Mouse (Mus musculus) MEL (cell line): Measurements from ENCODE around the gene Babam2.

Source experiments
- CTCF ChIP-seq, 3 experiments: IDR thresholded peaks in 2 of 3; conservative IDR thresholded peaks in 1 of 3; 2 replicates each; pipeline ENCODE4 v1.5.1; 2011 to 2012; ENCODE audit warnings: low read length in 3 of 3, low read depth in 2 of 3, mild to moderate bottlenecking in 2 of 3, improper control_type of control experiment in 1 of 3, inconsistent platforms in 1 of 3, mixed read lengths in 1 of 3, moderate library complexity in 1 of 3; ENCODE audit not compliant: control insufficient read depth in 1 of 3, insufficient read depth in 1 of 3, poor library complexity in 1 of 3, severe bottlenecking in 1 of 3
- KAT2A ChIP-seq: conservative IDR thresholded peaks from 2 replicates; pipeline ENCODE4 v1.6.1; 2012; ENCODE audit warnings: low read depth, low read length, improper control_type of control experiment, inconsistent platforms
- MAFK ChIP-seq: IDR thresholded peaks from 2 replicates; pipeline ENCODE4 v1.6.1; 2011; ENCODE audit warnings: low read depth, mild to moderate bottlenecking, low read length, improper control_type of control experiment, borderline replicate concordance
- MAX ChIP-seq: IDR thresholded peaks from 2 replicates; pipeline ENCODE4 v1.6.1; 2011; ENCODE audit warnings: low read length, improper control_type of control experiment
- MYC ChIP-seq: IDR thresholded peaks from 2 replicates; pipeline ENCODE4 v1.6.1; 2011; ENCODE audit warnings: low read depth, mild to moderate bottlenecking, low read length, improper control_type of control experiment, moderate library complexity
- POLR2A ChIP-seq, 2 experiments: IDR thresholded peaks; 2 replicates each; pipeline ENCODE4 v1.6.1; 2011 to 2012; ENCODE audit warnings: low read length in 2 of 2, mild to moderate bottlenecking in 2 of 2, control low read depth in 1 of 2, improper control_type of control experiment in 1 of 2, low read depth in 1 of 2, moderate library complexity in 1 of 2; ENCODE audit not compliant: control insufficient read depth in 1 of 2, insufficient read depth in 1 of 2, poor library complexity in 1 of 2
- SIN3A ChIP-seq: IDR thresholded peaks from 2 replicates; pipeline ENCODE4 v1.6.1; 2012; ENCODE audit warnings: low read length, improper control_type of control experiment, inconsistent platforms
- TAL1 ChIP-seq: IDR thresholded peaks from 2 replicates; pipeline ENCODE4 v1.6.1; 2012; ENCODE audit warnings: mild to moderate bottlenecking, inconsistent platforms, low read length, moderate library complexity, mixed read lengths
- TCF12 ChIP-seq: IDR thresholded peaks from 2 replicates; pipeline ENCODE4 v1.6.1; 2014; ENCODE audit warnings: low read depth, mild to moderate bottlenecking, inconsistent platforms, low read length, improper control_type of control experiment, moderate library complexity
- USF2 ChIP-seq, 2 experiments: IDR thresholded peaks; 2 replicates each; pipeline ENCODE4 v1.6.1; 2011 to 2012; ENCODE audit warnings: improper control_type of control experiment in 2 of 2, low read length in 2 of 2, borderline replicate concordance in 1 of 2, inconsistent platforms in 1 of 2, low read depth in 1 of 2, mild to moderate bottlenecking in 1 of 2; ENCODE audit not compliant: insufficient read depth in 1 of 2
- ZKSCAN1 ChIP-seq: IDR thresholded peaks from 2 replicates; pipeline ENCODE4 v1.6.1; 2012; ENCODE audit warnings: low read depth, mild to moderate bottlenecking, inconsistent platforms, low read length, improper control_type of control experiment, moderate library complexity
- ZNF384 ChIP-seq: IDR thresholded peaks from 2 replicates; pipeline ENCODE4 v1.6.1; 2012; ENCODE audit warnings: low read depth, mild to moderate bottlenecking, inconsistent platforms, low read length, improper control_type of control experiment

DNA sequence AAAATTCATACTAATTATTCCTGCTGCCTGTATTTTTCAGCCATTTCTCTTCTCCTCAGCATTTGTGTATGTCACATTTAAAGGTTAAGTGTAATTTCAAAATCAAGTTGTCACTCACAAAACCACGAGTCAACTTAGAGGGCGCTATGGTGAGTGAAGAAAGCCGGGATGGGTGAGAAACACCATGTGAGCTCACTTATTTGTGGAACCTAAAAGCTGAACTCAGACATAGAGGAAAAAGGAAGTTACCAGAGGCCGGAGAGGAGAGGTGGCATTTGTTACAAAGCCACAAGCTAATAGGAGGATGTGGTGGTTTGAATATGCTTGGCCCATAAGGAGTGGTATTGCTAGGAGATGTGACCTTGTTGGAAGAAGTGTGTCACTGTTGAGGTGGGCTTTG, 17.3 kb upstream of the Babam2 start:
- TF ChIP-seq TCF12: no peak
- no peak for TF ChIP-seq MAFK
- no peak for TF ChIP-seq MYC
- no peak for TF ChIP-seq CTCF (IDR thresholded peaks at IDR 0.05 in 2 of 3, conservative IDR thresholded peaks at IDR 0.05 in 1 of 3; ENCODE audit: control insufficient read depth in 1 of 3, insufficient read depth in 1 of 3, low read depth in 2 of 3, low read length in 3 of 3, poor library complexity in 1 of 3, severe bottlenecking in 1 of 3)
- TF ChIP-seq KAT2A: no peak
- TF ChIP-seq TAL1: no peak
- no peak for TF ChIP-seq MAX
- TF ChIP-seq POLR2A (IDR thresholded peaks at IDR 0.05; ENCODE audit: control insufficient read depth in 1 of 2, insufficient read depth in 1 of 2, low read depth in 1 of 2, low read length in 2 of 2, poor library complexity in 1 of 2): no peak
- TF ChIP-seq ZKSCAN1: no peak
- TF ChIP-seq USF2 (IDR thresholded peaks at IDR 0.05; ENCODE audit: borderline replicate concordance in 1 of 2, insufficient read depth in 1 of 2, low read depth in 1 of 2, low read length in 2 of 2): no peak
- no peak for TF ChIP-seq SIN3A
- no peak for TF ChIP-seq ZNF384
